Mouse (Mus musculus) limb, embryonic 11.5 days (tissue): ENCODE measurements around the gene Rbfox3. TPM values are rescaled to one million over a fixed set of nuclear protein-coding genes. Genes with fewer than 3 reads are reported as not detected.

Experiments used
- ATAC-seq: fragments of 200-750 bp; cut with Nextera tagmentation; 2 replicates; pipeline ENCODE4 v1.8.0; 2017; ENCODE audit warnings: low read depth; ENCODE audit not compliant: insufficient number of reproducible peaks, low FRiP score, low TSS enrichment
- DNase-seq: peaks from one replicate; pipeline ENCODE4 v3.0.0-alpha.2; 2015; ENCODE audit warnings: low spot score
- H3K27ac ChIP-seq: fragments of 300-500 bp; sonication (generic); replicated peaks from 2 replicates; pipeline ENCODE4 v1.5.1; 2014; ENCODE audit warnings: low read depth, mild to moderate bottlenecking, low read length
- H3K27me3 ChIP-seq: fragments of 300-500 bp; sonication (generic); 2 replicates; pipeline ENCODE4 v1.6.1; 2014; ENCODE audit warnings: mild to moderate bottlenecking, low read length, mixed read lengths; ENCODE audit not compliant: control insufficient read depth, insufficient read depth
- H3K36me3 ChIP-seq: fragments of 300-500 bp; sonication (generic); 2 replicates; pipeline ENCODE4 v1.6.1; 2014; ENCODE audit warnings: mild to moderate bottlenecking, low read length, moderate library complexity, mixed read lengths; ENCODE audit not compliant: control insufficient read depth, insufficient read depth
- H3K4me1 ChIP-seq: fragments of 300-500 bp; sonication (generic); 2 replicates; pipeline ENCODE4 v1.6.1; 2014; ENCODE audit warnings: low read length, mixed read lengths; ENCODE audit not compliant: control insufficient read depth, insufficient read depth
- H3K4me2 ChIP-seq: fragments of 300-500 bp; sonication (generic); 2 replicates; pipeline ENCODE4 v1.6.1; 2014; ENCODE audit warnings: low read depth, mild to moderate bottlenecking, moderate library complexity; ENCODE audit not compliant: severe bottlenecking
- H3K4me3 ChIP-seq: fragments of 300-500 bp; sonication (generic); 2 replicates; pipeline ENCODE4 v1.5.1; 2014; ENCODE audit warnings: low read depth, low read length
- H3K9ac ChIP-seq: fragments of 300-500 bp; sonication (generic); 2 replicates; pipeline ENCODE4 v1.6.1; 2014; ENCODE audit warnings: mild to moderate bottlenecking, low read length
- H3K9me3 ChIP-seq: fragments of 300-500 bp; sonication (generic); 2 replicates; pipeline ENCODE4 v1.6.1; 2016; ENCODE audit warnings: low read length; ENCODE audit not compliant: control insufficient read depth
- WGBS: fragments of 180-500 bp; shearing (Covaris S2); extraction: QIAGEN DNeasy Blood & Tissue Kit; methylation state at CpG from one replicate; pipeline ENCODE4 v1.1.7; 2014; 5-methylcytosine and 5-hydroxymethylcytosine counted together
- polyA plus RNA-seq: library from polyadenylated mRNA; unstranded; fragments of >200 nt; fragmentation: Nextera tagmentation; extraction: Ambion mirVana; gene quantifications from 2 replicates; pipeline ENCODE4 v1.2.1, GENCODE M21; 2014

Rbfox3 gene
- polyA plus RNA-seq, 1 experiment from 2014 or later, result 1.9 TPM

DNA sequence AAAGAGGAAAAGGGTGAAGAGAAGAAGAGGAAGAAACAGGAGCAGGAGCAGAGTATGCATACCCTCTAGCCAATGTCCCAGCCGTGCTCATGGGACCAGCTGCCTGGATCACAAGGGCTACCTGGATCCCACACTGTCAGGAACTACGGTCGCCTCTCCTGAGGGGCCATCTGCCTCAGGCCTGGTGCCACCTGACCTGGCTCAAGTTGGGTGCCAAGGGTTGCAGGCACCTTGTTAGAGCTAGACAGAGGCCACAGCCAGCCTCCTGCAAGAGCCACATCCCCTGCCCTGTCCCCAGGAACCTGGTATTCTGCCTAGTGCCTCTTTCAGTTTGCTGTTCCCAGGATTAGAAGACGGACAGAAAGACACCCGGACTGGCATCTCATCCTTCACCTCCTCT, 347.5 kb downstream of the Rbfox3 start:
- DNase-seq (no peak), ATAC-seq (no peak)
- Histone ChIP-seq H3K27ac (no peak overlapping the region), H3K9me3 (no peaks in the 10 kb centered on the region), H3K4me3 (no peak overlapping the region), H3K4me2 (no peak overlapping the region), H3K27me3 (peaks cover 24% of the 10 kb centered on the region), H3K4me1 (no peaks in the 10 kb centered on the region), H3K36me3 (no peaks in the 10 kb centered on the region), H3K9ac (no peak overlapping the region)
- 81% methylated on average over 5 of the region's 5 CpGs for WGBS

DNA sequence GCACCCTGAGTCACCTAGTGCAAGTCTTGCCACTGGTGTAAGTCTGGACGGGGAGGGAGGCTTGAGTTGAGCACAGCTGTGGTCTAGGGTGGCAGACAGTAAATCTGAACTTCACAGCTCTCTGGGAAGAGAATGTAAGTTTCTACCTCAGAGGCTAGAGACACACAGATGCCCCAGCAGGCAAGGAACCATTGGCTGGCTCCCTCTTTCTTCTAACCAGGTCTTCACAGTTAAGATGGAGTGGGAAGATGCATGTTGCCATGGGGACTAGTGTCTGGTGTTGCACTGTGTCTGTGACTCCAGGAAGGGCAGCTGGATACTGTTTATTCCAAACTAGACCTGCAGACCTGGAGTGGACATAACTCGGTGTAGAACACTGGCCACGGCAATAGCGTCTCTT, 348.6 kb downstream of the Rbfox3 start:
- 83% methylated on average over 4 of the region's 4 CpGs for WGBS
- Histone ChIP-seq H3K27ac (no peak overlapping the region), H3K4me2 (no peak overlapping the region), H3K36me3 (no peaks in the 10 kb centered on the region), H3K27me3 (peaks cover 14% of the 10 kb centered on the region), H3K4me3 (no peak overlapping the region), H3K4me1 (no peaks in the 10 kb centered on the region), H3K9me3 (no peaks in the 10 kb centered on the region), H3K9ac (no peak overlapping the region)
- DNase-seq (no peak), ATAC-seq (no peak)

DNA sequence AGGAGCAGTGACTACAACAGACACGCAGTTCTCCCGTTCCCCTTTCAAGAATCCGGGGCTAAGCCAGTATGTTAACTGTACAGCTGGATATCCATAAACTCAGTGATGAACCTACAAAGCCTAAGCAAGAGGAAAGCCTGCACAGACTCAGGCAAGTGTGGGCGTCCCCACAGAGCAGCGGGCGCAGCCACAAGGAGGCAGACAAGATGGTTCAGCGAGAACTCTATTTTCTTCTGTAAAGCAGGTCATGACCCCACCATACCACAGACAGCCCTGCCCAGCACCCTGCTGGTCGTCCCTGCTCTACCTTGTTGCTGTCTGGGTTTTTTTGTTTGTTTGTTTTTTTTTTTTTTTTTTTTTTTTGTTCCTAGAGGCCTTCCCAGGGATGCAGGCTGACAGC, 353.2 kb downstream of the Rbfox3 start:
- H3K27me3 ChIP-seq, result peaks cover 3% of the 10 kb centered on the region; the same call in 1 of the 2 replicates
- ATAC-seq (no peak), DNase-seq (no peak)
- no peak overlapping the region for H3K27ac ChIP-seq
- 65% methylated on average over 8 of the region's 8 CpGs for WGBS
- no peaks in the 10 kb centered on the region for H3K4me1 ChIP-seq
- H3K9ac ChIP-seq, result no peak overlapping the region
- no peaks in the 10 kb centered on the region for H3K9me3 ChIP-seq
- H3K36me3 ChIP-seq, result no peaks in the 10 kb centered on the region
- H3K4me3 ChIP-seq, result no peak overlapping the region
- no peak overlapping the region for H3K4me2 ChIP-seq

DNA sequence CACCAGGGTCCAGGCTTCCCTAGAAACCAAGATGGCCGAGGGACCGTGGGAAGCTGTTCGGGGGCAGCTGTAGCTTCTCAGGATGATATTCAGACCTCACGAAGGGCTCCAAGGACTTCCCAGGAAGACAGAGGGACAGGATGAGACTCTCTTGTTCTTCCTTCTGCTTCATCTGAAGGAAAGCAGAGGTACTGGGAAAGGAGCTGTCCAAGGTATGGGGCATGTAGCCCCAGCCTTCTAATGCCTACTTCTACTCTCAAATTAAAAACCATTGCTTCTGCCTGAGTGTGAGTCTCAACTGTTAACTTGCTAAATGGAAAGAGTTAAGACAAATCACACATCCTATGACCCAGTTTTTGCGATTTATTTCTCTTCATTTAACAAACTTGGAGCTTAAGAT, 355.8 kb downstream of the Rbfox3 start:
- H3K9ac ChIP-seq, result no peak overlapping the region
- H3K4me2 ChIP-seq, result no peak overlapping the region
- H3K9me3 ChIP-seq, result no peaks in the 10 kb centered on the region
- 50% methylated on average over 5 of the region's 5 CpGs for WGBS
- no peaks in the 10 kb centered on the region for H3K36me3 ChIP-seq
- no peak for ATAC-seq
- no peak overlapping the region for H3K27ac ChIP-seq
- H3K4me1 ChIP-seq, result no peaks in the 10 kb centered on the region
- no peak for DNase-seq
- no peak overlapping the region for H3K4me3 ChIP-seq
- peaks cover 3% of the 10 kb centered on the region; the same call in 1 of the 2 replicates for H3K27me3 ChIP-seq

DNA sequence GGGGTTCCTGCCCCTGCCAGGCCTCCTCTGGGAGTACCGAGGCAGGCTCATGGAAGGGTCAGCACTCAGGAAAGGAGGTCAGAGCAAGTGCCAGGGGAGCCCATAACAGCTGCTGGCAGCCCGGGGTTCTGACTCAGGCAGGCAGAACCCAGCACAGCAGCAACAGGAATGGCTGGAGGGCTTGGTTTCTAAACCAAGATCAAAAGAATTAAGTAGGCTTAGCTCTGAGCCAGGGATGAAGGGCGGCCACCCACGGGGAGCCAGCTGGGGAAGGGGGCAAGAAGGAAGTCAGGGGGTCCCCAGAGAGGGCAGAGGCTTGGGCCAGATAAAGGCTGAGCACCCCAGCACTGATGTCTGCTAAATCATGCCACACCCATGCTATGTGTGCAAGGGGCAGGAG, 356.9 kb downstream of the Rbfox3 start:
- DNase-seq (no peak), ATAC-seq (no peak)
- no peak overlapping the region for H3K4me2 ChIP-seq
- no peaks in the 10 kb centered on the region for H3K36me3 ChIP-seq
- 10% methylated on average over 4 of the region's 4 CpGs for WGBS
- H3K9ac ChIP-seq, result no peak overlapping the region
- H3K4me3 ChIP-seq, result no peak overlapping the region
- no peak overlapping the region for H3K27ac ChIP-seq
- H3K27me3 ChIP-seq, result peaks cover 3% of the 10 kb centered on the region; the same call in 1 of the 2 replicates
- no peaks in the 10 kb centered on the region for H3K9me3 ChIP-seq
- no peaks in the 10 kb centered on the region for H3K4me1 ChIP-seq

DNA sequence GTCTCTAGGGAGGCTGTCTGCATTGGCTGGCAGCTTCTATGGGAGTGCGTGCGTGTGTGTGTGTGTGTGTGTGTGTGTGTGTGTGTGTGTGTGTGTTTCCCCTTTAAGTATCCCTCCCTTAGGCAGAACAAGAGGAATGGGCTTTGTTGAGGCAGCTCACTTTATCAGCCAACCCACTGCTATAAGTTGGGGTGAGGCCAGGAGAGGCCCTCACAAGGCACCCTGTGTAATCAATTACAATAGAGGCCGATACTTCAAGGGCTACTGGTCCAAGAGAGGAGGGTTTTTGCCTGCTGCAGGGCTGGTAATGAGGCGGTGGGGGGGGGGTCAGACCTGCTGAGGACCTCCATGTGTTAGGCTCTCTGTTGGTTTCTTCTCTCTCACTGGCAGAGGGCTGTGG, 357.5 kb downstream of the Rbfox3 start:
- no peaks in the 10 kb centered on the region for H3K9me3 ChIP-seq
- DNase-seq (no peak), ATAC-seq (no peak)
- no peaks in the 10 kb centered on the region for H3K4me1 ChIP-seq
- 27% methylated on average over 4 of the region's 4 CpGs for WGBS
- H3K9ac ChIP-seq, result no peak overlapping the region
- H3K27me3 ChIP-seq, result peaks cover 3% of the 10 kb centered on the region; the same call in 1 of the 2 replicates
- H3K4me3 ChIP-seq, result no peak overlapping the region
- no peaks in the 10 kb centered on the region for H3K36me3 ChIP-seq
- H3K4me2 ChIP-seq, result no peak overlapping the region
- H3K27ac ChIP-seq, result no peak overlapping the region

DNA sequence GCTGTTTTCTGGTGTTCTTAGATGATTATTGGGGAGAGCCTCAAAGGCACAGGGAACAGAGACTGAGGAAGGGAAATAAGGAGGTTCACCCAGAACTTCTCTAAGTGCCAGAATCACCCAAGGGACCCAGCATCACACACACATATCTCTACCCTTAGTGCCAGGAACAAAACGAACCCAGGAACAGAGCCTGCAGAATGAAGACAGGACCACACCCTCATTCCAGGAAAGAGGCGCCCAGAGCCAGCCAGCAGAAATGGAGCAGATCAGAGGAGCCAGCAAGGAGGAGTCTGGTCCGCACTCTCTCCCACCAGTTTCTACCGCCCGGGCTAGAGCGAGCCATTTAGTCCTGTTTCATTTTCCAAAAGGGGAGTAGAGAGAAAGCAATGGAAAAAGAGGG, 358.4 kb downstream of the Rbfox3 start:
- H3K4me2 ChIP-seq, result no peak overlapping the region
- no peak overlapping the region for H3K9ac ChIP-seq
- peaks cover 3% of the 10 kb centered on the region; the same call in 1 of the 2 replicates for H3K27me3 ChIP-seq
- H3K4me1 ChIP-seq, result no peaks in the 10 kb centered on the region
- H3K27ac ChIP-seq, result no peak overlapping the region
- H3K36me3 ChIP-seq, result no peaks in the 10 kb centered on the region
- WGBS, result 40% methylated on average over 6 of the region's 6 CpGs
- ATAC-seq, result no peak
- H3K9me3 ChIP-seq, result no peaks in the 10 kb centered on the region
- no peak overlapping the region for H3K4me3 ChIP-seq
- no peak for DNase-seq

DNA sequence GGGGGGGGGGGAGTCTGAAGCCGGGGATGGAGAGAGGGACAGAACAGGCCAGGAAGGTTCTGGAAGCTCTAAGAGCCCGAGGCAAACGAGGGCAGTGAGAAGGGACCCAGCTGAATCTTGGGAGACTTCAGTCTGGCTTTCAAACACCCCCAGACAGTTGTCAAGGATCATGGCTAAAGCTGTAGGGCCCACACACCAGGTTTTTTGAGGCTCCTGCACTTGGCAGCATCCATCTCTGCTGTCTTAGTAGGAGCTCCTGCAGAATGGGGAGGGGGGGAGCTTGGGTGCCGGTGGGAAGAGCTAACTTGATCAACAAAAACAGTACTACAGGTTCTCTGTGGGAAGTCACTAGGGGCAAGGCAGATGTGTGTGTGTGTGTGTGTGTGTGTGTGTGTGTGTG, 358.9 kb downstream of the Rbfox3 start:
- no peaks in the 10 kb centered on the region for H3K36me3 ChIP-seq
- H3K4me2 ChIP-seq, result no peak overlapping the region
- 69% methylated on average over 3 of the region's 4 CpGs for WGBS
- DNase-seq, result no peak
- H3K27me3 ChIP-seq, result peaks cover 3% of the 10 kb centered on the region; the same call in 1 of the 2 replicates
- no peak overlapping the region for H3K4me3 ChIP-seq
- H3K4me1 ChIP-seq, result no peaks in the 10 kb centered on the region
- H3K27ac ChIP-seq, result no peak overlapping the region
- H3K9ac ChIP-seq, result no peak overlapping the region
- no peaks in the 10 kb centered on the region for H3K9me3 ChIP-seq
- no peak for ATAC-seq

DNA sequence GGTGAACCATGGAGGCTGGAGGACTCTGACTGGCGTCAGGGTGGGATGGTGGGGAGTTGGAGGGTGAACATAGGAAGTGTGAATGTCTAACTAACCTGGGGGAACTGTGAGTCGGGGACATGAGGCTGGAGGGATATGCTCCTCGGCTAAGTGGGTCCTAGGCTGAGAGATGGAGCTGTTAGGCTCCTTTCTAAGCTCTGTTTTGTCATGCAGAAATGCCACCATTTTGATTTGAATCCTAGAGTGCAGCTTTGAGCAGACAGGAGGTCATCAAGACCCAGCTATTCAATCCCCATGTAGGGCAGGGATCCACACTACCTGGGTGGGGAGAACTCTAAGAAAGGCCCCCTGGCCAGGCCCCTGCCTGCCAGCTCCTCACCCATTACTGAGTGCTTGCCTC, 359.7 kb downstream of the Rbfox3 start:
- Histone ChIP-seq H3K27ac (no peak overlapping the region), H3K4me1 (no peaks in the 10 kb centered on the region), H3K9ac (no peak overlapping the region), H3K27me3 (peaks cover 3% of the 10 kb centered on the region; the same call in 1 of the 2 replicates), H3K9me3 (no peaks in the 10 kb centered on the region), H3K4me3 (no peak overlapping the region), H3K36me3 (no peaks in the 10 kb centered on the region), H3K4me2 (no peak overlapping the region)
- WGBS, result 62% methylated on average over 3 of the region's 3 CpGs
- ATAC-seq, result no peak
- DNase-seq, result no peak
